Mouse (Mus musculus) right cerebral cortex, postnatal 36 days (tissue): ENCODE results near the gene Adamts14.

ENCODE experiments used
- DNase-seq, 2 experiments: peaks; one replicate each; pipeline ENCODE4 v3.0.0; 2022; ENCODE audit warnings: low spot score in 2 of 2, mixed read lengths in 1 of 2

Gene Adamts14

DNA sequence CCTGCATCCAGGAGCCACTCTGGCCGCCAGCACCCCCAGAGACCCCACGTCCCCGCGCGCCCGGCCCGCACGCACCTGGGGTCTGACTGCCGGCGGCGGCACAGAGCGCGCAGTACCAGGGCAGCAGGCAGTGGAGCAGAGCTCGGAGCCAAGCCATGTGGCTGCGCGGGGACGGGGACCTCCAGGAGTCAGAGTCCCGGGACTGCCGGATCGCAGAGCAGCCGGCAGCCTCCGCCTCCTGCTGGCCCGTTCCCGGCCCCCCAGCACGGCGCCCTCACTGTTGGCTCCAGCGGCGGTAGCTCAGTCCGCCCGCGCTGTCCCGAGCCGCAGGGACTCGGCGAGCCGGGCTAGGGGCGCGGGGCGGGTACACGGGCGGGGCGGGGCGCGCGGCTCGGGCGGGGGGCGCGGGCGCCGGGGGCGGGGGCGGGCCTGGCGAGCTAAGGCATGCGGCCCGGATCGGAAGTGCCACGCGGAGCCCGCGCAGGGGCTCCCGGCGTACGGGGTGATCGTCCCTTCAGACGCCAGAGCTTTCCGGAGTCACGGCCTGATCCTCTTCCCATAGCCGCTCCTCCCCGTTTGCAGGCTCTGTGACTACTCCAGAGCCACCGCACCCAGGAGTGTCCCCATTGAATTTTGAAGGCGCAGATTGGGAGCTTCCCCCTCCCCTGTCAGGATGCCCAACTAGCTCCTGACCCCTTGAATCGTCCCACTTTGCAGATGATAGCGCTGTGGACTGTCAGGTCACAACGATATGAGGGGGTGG lies at the start of gene Adamts14:
TSS of gene Adamts14 (minus strand) at position 358 of the 763 bp plus-strand sequence.
- no peak for DNase-seq

DNA sequence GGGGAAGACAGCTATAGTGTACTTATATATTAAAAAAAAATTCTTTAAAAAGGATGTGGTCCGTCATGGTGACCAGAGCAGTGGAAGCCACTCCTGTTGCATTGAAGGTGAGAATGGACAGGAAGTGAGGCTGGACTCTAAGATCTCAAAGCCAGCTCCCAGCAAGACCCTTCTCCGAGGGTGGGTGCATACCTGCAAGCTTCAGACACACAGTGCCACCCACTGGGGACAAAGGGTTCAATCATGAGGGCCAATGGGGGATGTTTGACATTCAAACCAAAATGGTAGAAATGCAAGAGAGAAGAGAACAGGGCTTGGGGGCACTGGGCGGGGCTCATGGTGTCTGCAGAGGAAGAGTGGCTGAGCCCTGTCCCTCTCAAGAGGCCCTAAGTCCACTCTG lies 45.3 kb upstream of the Adamts14 start:
- no peak for DNase-seq

- no peak for DNase-seq
Observed at GRCm38 (mm10) chr10:61315324-61315880, 42.2 kb upstream of the Adamts14 start.

DNA sequence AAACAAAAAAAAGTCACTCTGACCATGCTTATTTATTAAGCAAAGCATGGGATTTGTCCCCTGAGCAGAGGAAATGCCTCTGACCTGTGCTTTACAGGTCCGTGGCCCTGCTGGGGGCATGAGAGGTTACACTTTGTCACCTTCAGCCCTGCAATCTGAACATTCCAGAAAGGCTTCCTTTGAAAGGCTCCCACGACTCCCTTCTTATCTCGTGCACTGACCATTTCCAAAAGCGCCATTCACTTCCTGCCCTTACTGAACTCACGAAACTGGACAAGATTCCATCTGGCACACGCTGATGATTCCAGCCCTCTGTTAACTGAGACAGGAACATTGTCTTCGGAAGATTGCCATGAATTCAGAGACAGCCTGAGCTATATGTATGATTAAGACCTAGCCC lies 40.5 kb upstream of the Adamts14 start:
- DNase-seq: no peak

GRCm38 (mm10) chr10:61312754-61313153 lies 39.5 kb upstream of the Adamts14 start:
- DNase-seq: no peak

DNA sequence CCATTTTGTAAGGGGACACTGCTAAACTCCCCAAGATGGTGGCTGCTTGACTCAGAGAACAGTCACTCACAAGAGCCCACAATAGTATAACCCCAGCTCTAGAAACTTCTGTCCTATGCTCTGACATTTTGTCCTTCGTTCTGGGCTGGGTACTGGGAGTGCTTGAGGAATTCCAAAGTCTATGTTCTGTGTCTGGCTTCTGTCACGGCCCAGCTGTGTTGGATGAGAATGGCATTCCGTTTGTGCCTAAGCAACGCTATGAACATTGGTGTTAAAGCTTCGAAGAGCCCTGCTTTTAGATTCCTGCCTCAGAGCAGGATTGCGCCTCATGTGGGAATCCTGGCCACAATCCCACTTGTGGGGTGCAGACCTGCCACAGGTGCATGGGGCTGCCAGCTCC lies 38.9 kb upstream of the Adamts14 start:
- DNase-seq: no peak

- DNase-seq: no peak
Observed at GRCm38 (mm10) chr10:61308706-61309320, 35.6 kb upstream of the Adamts14 start.

DNA sequence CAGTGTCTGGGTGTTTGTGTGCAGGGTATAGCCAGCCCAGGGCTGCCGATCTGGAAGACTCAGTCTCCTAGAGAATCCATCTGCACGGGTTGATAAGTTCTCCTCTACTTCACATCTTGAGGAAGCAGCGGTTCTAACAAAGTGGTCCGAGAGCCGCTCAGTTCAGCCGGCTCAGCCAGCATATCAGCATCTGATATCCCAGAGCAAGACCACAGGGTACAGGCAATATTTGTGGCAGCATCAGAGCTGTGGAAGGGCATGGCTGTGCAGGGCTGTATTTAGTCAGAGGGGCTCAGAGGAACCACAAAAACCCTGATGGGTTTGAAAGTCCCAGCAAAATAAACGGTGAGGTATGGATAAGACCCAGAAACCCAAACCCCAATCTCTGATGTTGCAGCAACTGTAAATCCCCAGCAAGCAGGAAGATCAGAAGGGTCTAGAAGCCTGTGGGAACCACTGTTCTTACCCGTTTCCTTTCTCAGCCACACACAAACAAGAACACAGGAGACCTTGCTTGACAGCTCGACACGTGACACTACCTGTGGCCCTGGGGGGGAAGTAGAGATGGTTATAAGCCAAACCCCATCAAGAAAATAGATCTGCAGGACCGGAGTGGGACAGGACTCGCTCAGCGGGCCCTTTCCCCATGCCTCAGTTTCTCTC lies 32.8 kb upstream of the Adamts14 start:
- DNase-seq: no peak

DNA sequence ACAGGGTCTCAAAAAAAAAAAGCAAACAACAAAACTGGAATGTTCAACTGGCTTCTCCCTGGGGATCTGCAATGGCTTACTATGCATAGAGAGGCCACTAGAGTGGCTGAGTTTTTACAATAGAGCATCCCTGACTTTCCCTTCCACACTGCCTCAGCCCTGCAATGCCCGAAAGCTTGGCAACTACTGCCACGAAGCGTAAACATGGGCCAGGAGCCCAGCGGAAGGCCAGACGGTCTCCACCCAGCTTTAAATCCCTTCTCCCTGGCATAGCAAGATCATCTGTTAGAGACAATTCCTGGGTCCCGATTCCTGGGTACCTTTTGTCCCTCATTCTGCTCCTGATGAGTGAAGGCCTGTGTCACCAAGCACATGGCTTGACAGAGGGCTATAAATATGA lies 30.8 kb upstream of the Adamts14 start:
- DNase-seq: no peak

GRCm38 (mm10) chr10:61300996-61301395 lies 27.8 kb upstream of the Adamts14 start:
- DNase-seq: no peak

- DNase-seq: no peak
Observed at GRCm38 (mm10) chr10:61297477-61297876, 24.2 kb upstream of the Adamts14 start, which contains the start of gene Prf1. Prf1 (plus strand) TSS chr10:61297833.

DNA sequence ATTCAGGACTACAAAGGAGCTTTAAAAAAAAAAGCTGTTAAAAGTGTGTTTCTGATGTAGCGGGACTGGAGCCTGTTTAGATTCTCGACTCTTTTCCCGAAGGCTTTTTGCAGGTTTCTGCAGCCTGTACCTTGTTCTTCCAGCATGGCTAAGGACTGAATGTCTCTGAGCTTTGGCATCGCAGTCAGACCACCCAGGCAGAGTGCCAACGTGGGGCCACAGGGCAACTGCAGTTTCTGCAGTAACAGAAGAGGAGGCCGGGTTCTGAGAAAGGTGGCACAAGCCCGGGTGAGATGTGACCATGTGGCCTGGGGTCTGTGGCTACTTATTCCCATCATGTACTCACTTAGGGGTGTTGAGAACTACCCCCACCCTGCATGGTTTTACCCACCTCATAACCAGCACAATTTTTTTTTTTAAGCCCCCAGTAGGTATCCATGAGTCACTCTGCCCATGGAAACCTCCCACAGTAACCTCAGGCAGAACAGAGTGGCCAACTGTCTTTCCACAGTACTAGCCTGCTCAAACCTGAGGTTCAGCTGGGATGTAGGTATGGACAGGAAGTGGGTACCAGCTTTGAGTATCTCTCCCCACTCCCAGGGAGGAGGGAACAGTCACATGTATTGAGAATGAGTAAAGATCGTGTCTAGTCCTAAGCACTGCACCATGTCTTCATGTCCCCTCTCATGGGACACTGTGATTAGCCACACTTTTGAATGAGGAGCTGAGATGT lies 23.6 kb upstream of the Adamts14 start:
- DNase-seq: no peak

DNA sequence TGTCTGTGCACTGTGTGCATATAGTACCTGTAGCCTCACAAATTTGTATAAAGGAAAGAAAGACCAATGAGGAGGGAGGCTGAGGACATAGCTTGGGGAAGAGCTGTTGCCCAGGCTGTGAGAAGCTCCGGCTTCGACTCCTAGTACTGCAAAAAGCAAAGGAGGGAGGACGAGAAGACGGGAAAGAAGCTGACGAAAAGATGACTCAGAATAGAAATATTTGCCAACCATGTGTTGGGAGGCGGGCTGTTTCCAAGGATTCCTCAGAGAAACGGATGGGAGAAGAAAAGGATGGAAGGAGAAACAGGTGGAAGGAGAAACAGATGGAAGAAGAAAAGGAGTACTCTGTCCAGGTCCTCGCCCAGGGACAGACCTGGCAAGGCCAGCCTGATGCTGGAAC lies 21.0 kb upstream of the Adamts14 start:
- peak in 1 of 2 experiments; percentile 12 for DNase-seq

DNA sequence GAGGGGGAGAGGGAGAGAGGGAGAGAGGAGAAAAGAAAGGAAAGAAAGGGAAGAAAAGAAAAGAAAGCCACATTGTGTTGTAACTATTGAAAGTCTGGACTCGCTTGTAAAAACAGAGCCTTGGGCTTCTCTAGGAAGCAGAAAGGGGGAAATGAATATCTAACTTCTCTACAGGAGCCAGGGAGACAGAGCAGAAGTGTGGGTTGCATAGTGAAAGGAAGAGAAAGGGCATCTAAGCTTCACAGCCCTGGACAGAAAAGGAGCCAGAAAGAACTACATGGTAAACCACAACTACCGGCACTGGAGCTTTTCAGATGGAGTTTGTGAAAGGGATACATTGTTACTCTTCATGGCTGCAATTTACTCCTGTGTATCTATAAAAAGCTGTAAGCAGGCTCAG lies 17.2 kb upstream of the Adamts14 start:
- DNase-seq: no peak

DNA sequence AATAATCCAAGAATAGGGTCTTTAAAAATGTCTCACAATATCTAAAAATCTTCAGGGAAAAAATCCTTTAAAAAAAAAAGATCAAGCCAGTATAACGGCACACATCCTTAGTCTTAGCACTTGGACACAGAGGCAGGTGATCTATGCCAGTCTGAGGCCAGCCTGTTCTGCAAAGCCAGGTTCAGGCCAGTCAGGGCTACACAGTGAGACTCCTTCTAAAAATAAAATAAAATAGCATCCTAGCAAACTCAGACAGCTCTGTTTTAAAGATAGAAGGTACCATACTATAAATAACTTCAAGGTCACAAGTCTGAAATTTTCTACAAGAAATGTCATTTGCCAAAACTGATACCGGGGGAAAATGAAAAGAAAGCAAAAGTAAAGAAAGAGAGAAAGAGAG lies 16.8 kb upstream of the Adamts14 start:
- no peak for DNase-seq

DNA sequence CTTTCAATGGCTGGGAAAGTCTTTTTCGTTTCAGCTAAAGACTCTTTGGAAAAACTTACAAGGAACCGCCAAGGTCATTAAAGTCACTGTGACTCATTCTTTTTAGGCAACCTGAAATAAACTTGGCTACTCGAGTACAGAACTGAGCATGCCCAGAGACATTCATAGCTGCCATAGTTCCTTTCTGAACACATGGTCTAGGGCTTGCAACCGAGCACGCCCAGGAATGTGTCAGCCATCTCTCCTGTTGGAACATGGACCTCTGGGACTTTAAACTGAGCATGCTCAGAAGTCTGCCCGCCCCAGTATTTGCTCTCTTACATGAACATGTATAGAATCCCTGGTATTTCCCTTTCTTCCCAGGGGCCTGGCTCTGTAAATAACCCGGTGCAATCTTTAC lies 13.0 kb upstream of the Adamts14 start:
- DNase-seq: no peak

- DNase-seq: no peak
Observed at GRCm38 (mm10) chr10:61285271-61285670, 12.0 kb upstream of the Adamts14 start.

DNA sequence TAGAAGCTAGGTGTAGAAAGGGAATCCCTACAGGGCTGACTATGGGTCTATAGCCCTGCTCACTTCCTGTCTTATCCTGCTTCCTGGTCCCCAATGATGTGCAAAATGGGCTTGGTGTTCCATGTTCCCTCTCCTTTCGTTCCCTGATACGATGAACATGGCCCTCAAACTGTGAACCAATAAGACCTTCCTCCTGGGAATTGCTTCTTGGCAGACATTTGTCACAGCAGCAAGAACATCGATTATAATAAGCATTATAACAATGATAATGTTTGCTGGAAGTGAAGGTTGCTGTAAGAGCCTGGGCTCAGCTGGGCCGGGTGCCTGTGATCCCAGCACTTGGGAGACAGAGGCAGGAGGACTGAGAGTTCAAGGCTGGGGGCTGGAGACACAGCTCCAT lies 11.1 kb upstream of the Adamts14 start:
- no peak for DNase-seq

DNA sequence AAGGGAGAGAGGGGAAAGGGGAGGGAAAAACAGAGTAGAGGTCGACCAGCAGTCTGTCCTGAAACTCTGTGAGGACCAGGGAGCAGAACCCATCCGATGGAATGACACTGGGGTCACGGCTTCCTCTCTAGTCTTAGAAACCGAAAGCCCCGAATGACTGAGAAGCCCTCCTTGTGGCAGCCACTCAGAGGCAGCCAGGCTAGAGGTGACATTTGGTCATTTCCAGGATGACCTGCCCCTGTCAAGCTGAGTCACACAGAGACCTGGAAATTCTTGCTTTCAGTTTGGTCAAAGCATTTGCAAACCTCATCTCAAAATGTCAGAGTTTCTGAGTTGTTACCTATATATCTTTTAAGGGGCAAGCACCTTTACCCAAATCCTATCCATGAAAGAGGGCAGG lies 7.9 kb upstream of the Adamts14 start:
- DNase-seq: no peak

DNA sequence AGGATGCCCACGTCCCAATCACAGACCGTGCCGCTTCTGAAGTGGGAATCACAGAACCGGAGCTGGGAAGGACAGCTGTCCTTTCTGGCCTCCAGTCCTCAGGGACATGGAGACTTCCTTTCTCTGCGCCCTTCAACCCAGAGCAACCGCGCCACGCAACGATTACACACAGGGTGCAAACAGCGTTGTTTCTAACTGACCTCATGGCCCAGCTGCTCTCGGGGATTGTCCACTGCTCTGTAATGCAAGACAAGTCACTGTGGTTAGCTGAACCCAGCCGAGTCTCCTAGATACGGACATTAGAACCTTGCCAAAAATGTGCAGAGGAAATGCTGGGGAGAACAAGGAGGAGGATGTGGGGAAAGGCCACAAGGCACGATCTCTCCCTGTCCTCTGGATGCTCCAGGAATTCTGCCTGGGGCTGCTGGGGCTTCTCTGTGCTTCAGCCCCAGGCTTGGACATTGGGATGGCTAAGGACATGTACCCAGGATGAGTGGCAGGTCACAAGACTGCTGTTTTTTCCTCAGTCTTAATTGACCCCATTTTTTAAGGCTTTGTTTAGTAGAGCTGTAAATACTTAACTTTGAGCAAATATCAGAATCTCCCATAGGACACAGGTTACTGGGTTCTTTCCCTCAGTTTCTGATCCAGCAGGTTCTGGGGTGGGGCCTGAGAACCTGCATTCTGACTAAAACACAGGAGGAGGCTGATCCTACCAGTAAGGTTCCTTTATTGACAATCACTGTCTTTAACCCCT lies 4.9 kb upstream of the Adamts14 start:
- no peak for DNase-seq

- DNase-seq: no peak
Observed at GRCm38 (mm10) chr10:61277051-61277450, 3.8 kb upstream of the Adamts14 start.
